Mouse (Mus musculus) heart, adult 2 months (tissue): ENCODE measurements around the gene Slc35c2.

Experiments
- CTCF ChIP-seq: fragments of 200-600 bp; IDR thresholded peaks from 2 replicates; pipeline ENCODE4 v1.8.1; 2022; ENCODE audit warnings: antibody characterized with exemption, mild to moderate bottlenecking, moderate library complexity
- EP300 ChIP-seq: fragments of 200-500 bp; IDR thresholded peaks from 2 replicates; pipeline ENCODE4 v1.6.1; 2011; ENCODE audit warnings: low read depth, low read length, control low read depth; ENCODE audit not compliant: insufficient read depth

GRCm38 (mm10) chr2:165256213-165256612 lies 31.5 kb downstream of the Slc35c2 start:
- TF ChIP-seq CTCF = no peak
- no peak for TF ChIP-seq EP300
